Mouse (Mus musculus) liver, embryonic 14.5 days (tissue): Measurements from ENCODE around the gene Bcl2l1. TPM values are rescaled to one million over a fixed set of nuclear protein-coding genes. Genes with fewer than 3 reads are reported as not detected.

Experiments
- ATAC-seq: fragments of 200-750 bp; cut with Nextera tagmentation; 2 replicates; pipeline ENCODE4 v1.8.0; 2017; ENCODE audit warnings: moderate number of reproducible peaks, mild to moderate bottlenecking, moderate library complexity; ENCODE audit not compliant: insufficient read depth
- DNase-seq, 3 experiments: peaks; one replicate each; pipeline ENCODE4 v3.0.0-alpha.2; 2012 to 2013; ENCODE audit warnings: low read depth in 3 of 3, low spot score in 3 of 3
- H3K27ac ChIP-seq: fragments of 300-500 bp; sonication (generic); 2 replicates; pipeline ENCODE4 v1.5.1; 2014; ENCODE audit warnings: moderate library complexity, mild to moderate bottlenecking, control low read depth, inconsistent platforms
- H3K27me3 ChIP-seq: fragments of 300-500 bp; sonication (generic); 2 replicates; pipeline ENCODE4 v1.6.1; 2014; ENCODE audit warnings: mild to moderate bottlenecking, low read length, moderate library complexity; ENCODE audit not compliant: control insufficient read depth, insufficient read depth
- H3K36me3 ChIP-seq: fragments of 300-500 bp; sonication (generic); replicated peaks from 2 replicates; pipeline ENCODE4 v1.6.1; 2014; ENCODE audit warnings: low read depth; ENCODE audit not compliant: control insufficient read depth, insufficient read depth
- H3K4me1 ChIP-seq, 2 experiments: fragments of 200-500 bp in 1 of 2; fragments of 300-500 bp in 1 of 2; sonication (generic) in 1 of 2; replicated peaks; 2 replicates each; pipeline ENCODE4 v1.6.1; 2012 to 2014; ENCODE audit warnings: antibody characterized with exemption in 1 of 2, inconsistent platforms in 1 of 2, low read length in 1 of 2; ENCODE audit not compliant: control insufficient read depth in 2 of 2, insufficient read depth in 2 of 2
- H3K4me2 ChIP-seq: fragments of 300-500 bp; sonication (generic); 2 replicates; pipeline ENCODE4 v1.6.1; 2014; ENCODE audit warnings: low read depth, mild to moderate bottlenecking, control low read depth, moderate library complexity
- H3K4me3 ChIP-seq, 2 experiments: fragments of 200-500 bp in 1 of 2; fragments of 300-500 bp in 1 of 2; sonication (generic) in 1 of 2; 2 replicates each; pipeline ENCODE4 v1.5.1; 2012 to 2014; ENCODE audit warnings: low read depth in 2 of 2, low read length in 2 of 2, mild to moderate bottlenecking in 2 of 2, control low read depth in 1 of 2, inconsistent platforms in 1 of 2, moderate library complexity in 1 of 2; ENCODE audit not compliant: insufficient read depth in 1 of 2
- H3K9ac ChIP-seq: fragments of 300-500 bp; sonication (generic); replicated peaks from 2 replicates; pipeline ENCODE4 v1.6.1; 2014; ENCODE audit warnings: mild to moderate bottlenecking, control low read depth, moderate library complexity
- H3K9me3 ChIP-seq: fragments of 300-500 bp; sonication (generic); 2 replicates; pipeline ENCODE4 v1.6.1; 2016; ENCODE audit warnings: low read length, mixed read lengths; ENCODE audit not compliant: control insufficient read depth
- CTCF ChIP-seq: IDR thresholded peaks from 2 replicates; pipeline ENCODE4 v1.5.1; 2016; ENCODE audit warnings: antibody characterized with exemption, low read depth, control low read depth
- EP300 ChIP-seq: IDR thresholded peaks from 2 replicates; pipeline ENCODE4 v1.6.1; 2016; ENCODE audit warnings: antibody characterized with exemption, low read depth
- WGBS: fragments of 180-500 bp; shearing (Covaris S2); extraction: QIAGEN DNeasy Blood & Tissue Kit; methylation state at CpG from one replicate; pipeline ENCODE4 v1.1.7; 2014; ENCODE audit not compliant: insufficient replicate concordance; 5-methylcytosine and 5-hydroxymethylcytosine counted together
- polyA plus RNA-seq, 2 experiments: library from polyadenylated mRNA; depleted of rRNA in 1 of 2; stranded (reverse) in 1 of 2; unstranded in 1 of 2; fragments of >200 nt; fragmentation: Nextera tagmentation in 1 of 2; extraction: Ambion mirVana in 1 of 2; gene quantifications; 2 replicates each; pipeline versions ENCODE4 v1.2.1 to v1.2.3; 2012 to 2014

Gene Bcl2l1
- polyA plus RNA-seq, 2 experiments: 72.2 to 172 TPM

- peaks cover 56 to 60% of the 10 kb centered on the region in 2 experiments for H3K4me1 ChIP-seq
- TF ChIP-seq CTCF (no peak), EP300 (no peak)
- peak overlapping the region; percentile 50 for H3K27ac ChIP-seq
- DNase-seq: no peak
- peak overlapping the region; percentile 47; the same call in 1 of the 2 replicates for H3K9ac ChIP-seq
- peak; percentile 24; the same call in 1 of the 2 replicates for ATAC-seq
- H3K4me2 ChIP-seq: peak overlapping the region; percentile 48
- H3K36me3 ChIP-seq: peaks cover 15% of the 10 kb centered on the region
- 0 out of 4 replicates have a peak overlapping the region, but pooled peaks of 1 of the 2 experiments have one; percentile 14 for H3K4me3 ChIP-seq
- 73% methylated on average over 5 of the region's 5 CpGs for WGBS
- H3K27me3 ChIP-seq: no peaks in the 10 kb centered on the region
- no peaks in the 10 kb centered on the region for H3K9me3 ChIP-seq
These were observed 28.4 kb downstream of the Bcl2l1 start for GRCm38 (mm10) chr2:152803081-152803480.

GRCm38 (mm10) chr2:152802303-152802702 is 29.2 kb downstream of the Bcl2l1 start:
- no peak for TF ChIP-seq EP300
- TF ChIP-seq CTCF: no peak
- no peaks in the 10 kb centered on the region for H3K27me3 ChIP-seq
- no peak for DNase-seq
- H3K9ac ChIP-seq: no peak overlapping the region
- no peak overlapping the region for H3K4me2 ChIP-seq
- H3K4me1 ChIP-seq: peaks cover 57 to 58% of the 10 kb centered on the region in 2 experiments
- no peak for ATAC-seq
- H3K36me3 ChIP-seq: peaks cover 15% of the 10 kb centered on the region
- H3K9me3 ChIP-seq: no peaks in the 10 kb centered on the region
- 88% methylated on average over 10 of the region's 10 CpGs for WGBS
- no peak overlapping the region for H3K4me3 ChIP-seq
- no peak overlapping the region for H3K27ac ChIP-seq

GRCm38 (mm10) chr2:152800762-152801113 is 30.8 kb downstream of the Bcl2l1 start:
- ATAC-seq (no peak), DNase-seq (no peak)
- peaks cover 3% of the 10 kb centered on the region; the same call in 1 of the 2 replicates for H3K36me3 ChIP-seq
- peaks cover 41 to 45% of the 10 kb centered on the region in 2 experiments for H3K4me1 ChIP-seq
- H3K9ac ChIP-seq: no peak overlapping the region
- TF ChIP-seq CTCF (peak; percentile 10; the same call in 1 of the 2 replicates), EP300 (no peak)
- no peak overlapping the region for H3K4me3 ChIP-seq
- no peak overlapping the region for H3K27ac ChIP-seq
- no peaks in the 10 kb centered on the region for H3K9me3 ChIP-seq
- no peak overlapping the region for H3K4me2 ChIP-seq
- H3K27me3 ChIP-seq: no peaks in the 10 kb centered on the region

GRCm38 (mm10) chr2:152799954-152800761 is 31.4 kb downstream of the Bcl2l1 start:
- Histone ChIP-seq H3K4me2 (no peak overlapping the region), H3K9me3 (no peaks in the 10 kb centered on the region), H3K36me3 (peaks cover 3% of the 10 kb centered on the region; the same call in 1 of the 2 replicates), H3K27me3 (no peaks in the 10 kb centered on the region), H3K4me3 (no peak overlapping the region), H3K27ac (no peak overlapping the region), H3K9ac (no peak overlapping the region), H3K4me1 (peaks cover 35 to 41% of the 10 kb centered on the region in 2 experiments)
- ATAC-seq: no peak
- TF ChIP-seq CTCF (no peak), EP300 (no peak)
- 63% methylated on average over 7 of the region's 7 CpGs for WGBS
- DNase-seq: no peak

GRCm38 (mm10) chr2:152797589-152797988 is 33.9 kb downstream of the Bcl2l1 start:
- Histone ChIP-seq H3K4me3 (no peak overlapping the region), H3K36me3 (no peaks in the 10 kb centered on the region), H3K9me3 (no peaks in the 10 kb centered on the region), H3K27ac (no peak overlapping the region), H3K4me1 (peaks cover 27 to 39% of the 10 kb centered on the region in 2 experiments), H3K4me2 (no peak overlapping the region), H3K9ac (no peak overlapping the region), H3K27me3 (no peaks in the 10 kb centered on the region)
- TF ChIP-seq EP300 (no peak), CTCF (no peak)
- ATAC-seq: no peak
- WGBS: 90% methylated on average over 1 of the region's 1 CpGs
- no peak for DNase-seq
